Mouse (Mus musculus): Measurements from ENCODE around the gene Nckap5.

Nckap5 gene

DNA sequence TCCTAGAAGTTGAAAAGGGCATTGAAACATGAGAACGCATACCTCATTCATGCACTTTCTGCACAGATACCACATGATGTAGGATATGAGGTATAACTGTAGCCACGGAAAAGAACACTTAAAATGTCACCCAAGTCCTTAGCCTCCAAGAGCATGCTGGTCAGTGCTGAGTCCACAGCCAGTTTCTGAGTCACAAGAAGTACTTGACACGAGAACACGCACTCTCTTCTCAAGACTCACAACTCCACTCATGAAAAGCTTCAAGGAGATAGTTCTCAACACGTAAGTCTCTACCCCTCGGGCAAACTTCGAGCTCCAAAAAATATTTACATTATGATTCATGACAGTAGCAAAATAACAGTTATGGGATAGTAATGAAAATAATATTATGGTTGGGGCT, 137.0 kb downstream of the Nckap5 start:
- DNase-seq = no peak

DNA sequence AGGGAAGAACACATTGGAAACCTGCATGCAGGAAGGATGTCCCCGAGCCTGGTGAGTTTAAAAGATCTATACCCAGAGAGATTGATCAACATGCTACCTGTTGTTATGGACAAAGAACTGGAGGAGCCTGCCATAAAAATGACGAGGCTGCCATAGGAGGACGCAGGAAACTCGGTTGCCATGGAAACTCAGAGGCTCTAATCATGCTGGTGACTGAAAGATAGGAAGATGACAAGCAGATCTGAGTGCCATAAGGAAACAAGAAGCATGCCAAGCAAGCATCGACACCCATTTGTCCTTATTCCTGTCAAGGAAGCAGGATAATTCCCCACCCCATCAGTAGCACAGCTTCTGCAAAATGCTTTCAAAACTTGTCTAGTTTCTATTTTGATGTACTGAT, 142.0 kb downstream of the Nckap5 start:
- no peak for DNase-seq

DNA sequence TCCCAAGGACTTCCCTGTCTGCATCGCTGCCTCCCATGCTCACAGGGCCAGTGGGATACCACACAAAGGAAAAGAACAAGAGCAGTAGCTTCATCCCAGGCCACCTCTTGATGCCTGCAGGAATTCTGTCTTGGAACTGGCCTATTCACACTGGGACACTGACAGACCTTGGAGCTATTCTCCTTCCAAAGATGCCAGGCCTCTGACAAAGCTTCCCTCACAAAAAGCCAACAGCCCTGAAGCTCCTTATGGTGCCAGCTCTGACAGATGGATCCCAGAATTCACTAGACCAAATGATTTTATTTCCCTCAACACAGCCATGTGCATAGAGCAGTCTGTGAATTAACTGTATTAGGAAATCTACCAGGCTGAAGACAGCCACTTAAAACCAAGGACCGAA, 143.9 kb downstream of the Nckap5 start:
- peak; percentile 92 for DNase-seq

GRCm38 (mm10) chr1:126683621-126684445, 146.8 kb downstream of the Nckap5 start:
- DNase-seq = peak; percentile 53

DNA sequence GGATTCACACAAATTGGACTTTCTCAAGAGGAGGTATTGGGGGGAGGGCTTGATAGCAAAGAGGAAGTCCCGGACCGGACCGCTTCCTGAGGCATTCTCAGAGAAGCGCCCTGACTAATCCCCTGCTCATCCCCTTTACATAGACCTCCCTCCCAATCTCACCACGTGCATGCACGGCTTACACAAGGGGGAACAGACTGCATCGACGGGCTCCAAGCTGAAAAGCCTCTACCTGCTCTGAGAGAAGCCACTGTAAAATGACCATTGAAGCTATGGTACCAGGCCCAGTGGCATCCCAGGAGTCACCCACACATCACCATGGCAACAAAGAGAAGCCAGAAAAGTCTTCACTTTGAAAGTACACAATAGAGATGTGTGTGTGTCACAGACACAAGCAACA, 148.8 kb downstream of the Nckap5 start:
- no peak for DNase-seq

DNA sequence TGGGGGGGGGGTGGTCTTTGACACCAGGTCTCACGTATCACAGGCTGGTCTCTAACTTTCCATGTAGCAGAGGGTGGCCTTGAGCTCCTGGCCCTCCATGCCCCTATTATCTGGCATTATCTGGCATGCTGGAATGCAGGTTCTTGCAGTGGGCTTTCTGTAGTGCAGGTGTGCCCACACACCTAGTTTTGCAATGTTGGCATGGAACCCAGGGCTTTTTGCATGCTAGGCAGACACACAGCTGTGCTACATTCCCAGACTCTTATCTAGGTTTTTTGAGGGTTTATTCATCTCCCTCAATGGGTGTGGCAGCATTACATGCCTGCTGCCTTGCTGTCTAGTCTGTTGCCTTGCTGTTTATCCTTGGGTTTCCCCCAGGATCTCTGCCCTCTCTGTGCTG, 151.3 kb downstream of the Nckap5 start:
- no peak for DNase-seq

GRCm38 (mm10) chr1:126677280-126677679, 153.3 kb downstream of the Nckap5 start:
- DNase-seq = no peak

DNA sequence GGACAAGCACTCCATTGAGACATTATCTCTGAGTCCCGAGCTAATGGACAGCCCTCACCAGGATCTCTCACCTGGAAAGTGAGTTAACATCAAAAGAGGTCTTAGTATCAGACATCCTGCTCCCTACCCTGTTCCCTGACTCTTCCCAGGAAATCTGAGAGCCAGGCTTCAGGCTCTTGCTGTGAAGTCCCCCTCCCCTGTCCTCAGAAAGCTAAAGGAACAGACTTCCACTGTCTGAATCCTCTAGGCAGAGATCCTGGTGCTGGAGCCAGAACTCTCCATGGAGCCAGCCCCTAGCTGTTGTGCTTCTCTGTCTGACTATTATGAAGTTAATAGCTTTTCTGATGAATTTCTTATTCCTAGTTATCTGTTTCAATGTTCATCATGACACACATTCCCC, 153.8 kb downstream of the Nckap5 start:
- no peak for DNase-seq

DNA sequence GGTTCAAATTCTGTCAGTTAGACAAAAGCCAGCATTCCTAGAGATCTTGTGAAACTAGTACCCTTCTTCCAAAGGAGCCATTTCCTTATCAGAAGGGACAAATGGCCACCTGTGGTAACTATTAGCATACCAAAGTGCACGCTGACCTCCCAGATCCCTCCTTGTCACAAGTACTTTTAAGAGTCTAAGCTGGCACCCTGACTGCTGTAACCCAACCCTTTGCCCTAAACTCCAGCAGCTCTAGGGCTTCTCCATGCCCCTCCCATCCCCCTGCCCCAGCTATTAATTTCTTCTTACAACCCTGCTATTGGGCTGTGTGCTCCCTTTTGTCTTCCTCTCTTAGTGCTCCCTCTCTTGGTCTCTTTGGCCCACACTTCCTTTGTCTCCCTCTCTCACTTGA, 155.5 kb downstream of the Nckap5 start:
- no peak for DNase-seq

GRCm38 (mm10) chr1:126673238-126673637, 157.4 kb downstream of the Nckap5 start:
- no peak for DNase-seq

GRCm38 (mm10) chr1:126670507-126670906, 160.1 kb downstream of the Nckap5 start:
- no peak for DNase-seq

DNA sequence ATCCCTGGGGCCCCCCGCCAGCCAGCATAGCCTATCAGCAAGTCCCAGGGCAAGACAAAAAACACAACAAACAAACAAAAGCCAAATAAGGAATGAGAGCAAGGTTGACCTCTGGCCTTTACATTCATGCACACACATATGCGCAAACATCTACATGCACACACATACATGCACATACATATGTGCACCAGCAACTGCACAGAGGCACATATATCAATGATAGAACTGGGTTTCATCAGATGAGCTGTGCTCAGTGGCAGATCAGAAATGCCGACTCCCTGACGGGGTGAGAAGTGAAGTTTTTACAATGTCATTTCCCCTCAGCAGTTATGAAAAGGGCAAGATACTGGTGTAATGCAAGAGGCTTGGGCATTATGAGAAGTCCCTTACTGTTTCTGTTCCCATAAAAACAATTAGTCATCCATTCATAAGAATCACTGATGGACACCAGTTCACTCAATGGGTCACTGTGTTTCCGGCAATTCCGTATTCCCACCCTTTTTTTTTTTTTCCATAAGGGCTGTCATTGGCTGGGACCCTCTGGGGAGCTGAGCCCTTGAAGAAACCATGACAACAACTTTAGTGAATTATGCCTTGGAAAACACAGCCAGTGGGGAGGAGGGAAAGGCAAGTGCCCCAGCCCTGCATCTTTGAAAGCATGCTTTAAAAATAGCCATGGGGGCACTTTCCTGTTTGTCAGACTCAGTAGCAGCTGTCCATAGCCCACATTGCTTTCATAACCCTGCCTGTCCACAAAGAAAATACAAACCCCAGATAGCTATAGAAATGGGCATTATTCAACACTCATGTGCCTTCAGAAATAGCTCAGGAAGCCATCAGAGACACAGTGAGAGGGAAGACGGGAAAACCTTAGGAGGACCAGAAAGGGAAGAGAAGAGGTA, 170.2 kb downstream of the Nckap5 start:
- DNase-seq = no peak

DNA sequence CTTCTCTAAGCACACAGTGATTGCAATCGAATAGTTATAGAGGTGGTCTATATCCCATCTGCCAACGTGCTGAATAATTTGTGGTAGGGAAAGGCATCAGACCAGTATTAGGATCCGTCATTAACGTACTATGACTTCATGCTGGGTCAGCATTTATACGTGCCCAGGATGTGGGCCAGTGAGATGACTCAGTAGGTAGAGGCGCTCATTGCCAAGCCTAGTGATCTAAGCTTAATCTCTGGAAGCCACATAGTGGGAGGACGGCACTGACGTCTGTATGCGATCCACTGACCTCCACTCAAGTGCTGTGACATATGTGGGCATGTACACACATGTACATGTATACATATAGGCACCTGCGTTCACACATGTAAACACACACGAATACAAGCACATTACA, 171.9 kb downstream of the Nckap5 start:
- no peak for DNase-seq

DNA sequence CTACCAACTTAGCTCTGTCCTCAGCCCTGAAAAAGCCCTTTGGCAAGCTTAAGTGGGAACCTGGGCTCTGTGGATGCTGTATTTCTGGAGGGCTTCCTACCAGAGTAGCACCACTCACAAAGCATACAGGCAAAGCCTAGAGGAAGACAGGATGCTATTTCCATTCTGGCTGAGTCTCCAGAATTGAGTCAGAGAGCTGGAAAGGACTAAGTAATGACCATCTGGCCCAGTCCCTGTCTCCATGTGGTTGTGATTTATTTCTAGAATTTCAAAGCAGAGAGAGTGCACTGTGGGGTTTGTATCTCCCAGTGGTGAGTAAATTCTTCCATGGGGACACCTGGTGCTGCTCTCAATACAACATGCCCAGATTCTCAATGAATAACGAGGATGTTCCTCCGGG, 174.4 kb downstream of the Nckap5 start:
- DNase-seq = peak; percentile 89

DNA sequence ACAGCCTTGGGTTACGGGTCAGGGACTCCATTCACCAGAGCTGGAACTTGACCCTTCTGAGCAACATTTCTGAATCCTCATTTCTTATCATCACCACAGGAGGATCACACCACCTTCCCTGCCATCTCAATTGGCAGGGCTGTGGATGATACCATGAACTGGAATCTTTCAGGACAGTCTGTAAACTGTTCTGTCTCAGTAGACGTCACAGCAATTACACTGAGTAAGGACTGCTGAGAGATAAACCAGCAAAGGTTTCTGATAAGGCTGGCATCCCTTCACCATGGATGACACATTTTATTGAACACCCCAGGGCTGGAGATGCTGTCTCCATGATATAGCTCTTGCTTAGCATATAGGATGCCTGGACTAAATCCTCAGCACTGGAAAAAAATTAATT, 178.5 kb downstream of the Nckap5 start:
- no peak for DNase-seq

DNA sequence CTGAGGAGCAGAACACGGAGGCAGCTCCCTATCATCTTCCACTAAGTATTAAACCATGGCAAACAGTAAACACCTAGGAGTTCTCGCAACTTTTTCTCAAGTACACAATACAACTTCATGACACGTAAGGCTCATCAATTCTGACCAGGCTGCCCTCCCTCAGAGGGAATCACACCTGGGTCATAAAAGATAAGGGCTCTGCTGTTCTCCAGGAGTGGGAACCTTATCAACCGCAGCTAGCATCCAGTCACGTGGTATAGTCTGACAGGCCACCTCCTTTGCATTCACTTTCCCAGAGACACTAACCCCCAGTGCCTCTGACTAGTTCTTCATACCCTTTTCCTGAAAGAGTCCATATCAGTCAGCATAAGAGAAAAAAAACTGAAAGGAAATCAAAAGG, 179.8 kb downstream of the Nckap5 start:
- no peak for DNase-seq

GRCm38 (mm10) chr1:126642751-126643150, 187.8 kb downstream of the Nckap5 start:
- DNase-seq = no peak

DNA sequence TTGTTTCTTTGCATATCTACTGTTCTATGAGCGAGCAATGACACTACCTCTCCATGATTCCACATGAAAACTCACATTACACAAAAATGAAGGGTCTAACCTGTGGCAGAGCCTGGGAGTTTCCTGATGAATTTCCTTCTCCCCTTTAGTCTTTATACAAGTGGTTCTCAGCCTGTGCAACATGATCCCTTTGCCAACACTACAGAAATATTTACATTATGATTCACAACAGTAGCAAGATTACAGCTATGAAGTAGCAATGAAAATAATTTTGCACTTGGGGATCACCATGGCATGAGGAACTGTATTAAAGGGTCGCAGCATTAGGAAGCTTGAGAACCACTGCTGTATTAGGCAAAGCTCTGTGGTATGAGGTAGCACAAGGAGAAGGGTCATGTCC, 191.1 kb downstream of the Nckap5 start:
- DNase-seq = no peak

DNA sequence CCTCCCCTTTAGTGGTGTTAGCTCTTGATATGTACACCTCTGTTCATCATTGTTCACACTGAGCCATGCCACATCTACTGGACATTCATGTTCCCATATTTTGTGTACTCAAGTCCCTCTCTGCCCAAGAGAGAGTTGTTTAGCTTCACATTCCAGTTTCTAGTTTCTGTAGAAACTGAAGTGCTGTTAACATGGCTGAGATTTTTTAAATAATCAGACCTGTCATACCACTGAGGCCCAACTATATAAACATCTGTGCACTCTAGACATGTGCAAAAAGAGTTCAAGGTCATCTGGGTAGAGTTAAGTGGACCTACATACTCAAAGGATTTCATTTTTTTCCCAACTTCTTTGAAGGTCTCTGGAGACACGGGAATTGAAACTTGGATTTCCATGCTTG, 193.1 kb downstream of the Nckap5 start:
- no peak for DNase-seq

DNA sequence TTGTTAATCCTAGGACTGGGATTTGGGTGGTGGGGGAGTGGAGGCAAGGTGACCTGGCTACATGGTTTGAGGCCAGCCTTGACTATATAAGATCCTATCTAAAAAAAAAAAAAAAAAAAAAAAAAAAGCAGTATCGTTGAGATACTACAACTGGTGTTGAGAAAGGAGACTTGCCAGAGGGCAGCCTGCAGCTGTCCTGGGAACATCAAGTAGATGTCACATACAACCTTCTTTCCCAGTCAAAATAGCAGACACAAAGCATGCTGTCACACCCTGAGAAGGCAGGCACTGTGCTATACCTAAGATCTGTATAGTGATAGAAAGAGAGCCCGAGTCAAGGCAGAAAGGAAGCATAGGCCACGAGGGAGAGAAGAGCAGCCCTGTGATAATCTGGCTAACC, 204.4 kb downstream of the Nckap5 start:
- no peak for DNase-seq

- no peak for DNase-seq
Observed at GRCm38 (mm10) chr1:126622036-126622435, 208.6 kb downstream of the Nckap5 start.

GRCm38 (mm10) chr1:126617464-126618041, 213.0 kb downstream of the Nckap5 start:
- DNase-seq = no peak

GRCm38 (mm10) chr1:126616964-126617363, 213.6 kb downstream of the Nckap5 start:
- no peak for DNase-seq

DNA sequence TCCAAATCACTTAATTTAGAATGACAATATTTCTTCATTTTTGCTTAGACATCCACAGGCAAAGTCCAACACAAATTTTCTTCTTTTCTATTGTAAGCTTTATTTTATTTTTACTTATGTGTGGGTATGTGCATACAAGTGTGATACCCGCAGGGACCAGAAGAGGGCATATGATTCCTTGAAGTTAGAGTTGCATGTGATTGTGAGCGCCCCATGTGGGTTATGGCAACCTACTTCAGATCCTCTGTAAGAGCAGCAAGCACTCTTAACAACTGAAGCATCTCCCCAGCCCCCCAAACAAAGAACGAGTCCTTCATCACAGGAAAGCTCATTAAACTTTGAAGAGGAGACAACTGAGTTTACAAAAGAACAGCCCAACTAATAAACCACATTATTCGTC, 217.7 kb downstream of the Nckap5 start:
- DNase-seq = no peak

Data from cerebellum, adult 9-10 months (tissue).